Mouse (Mus musculus): ENCODE results near the gene Gm45837. TPM values are rescaled to one million over a fixed set of nuclear protein-coding genes. Genes with fewer than 3 reads are reported as not detected.

Gene Gm45837
- polyA plus RNA-seq, 1 experiment from 2014 or later: not detected

- Histone ChIP-seq H3K9me3 (ENCODE audit: control insufficient read depth, low read length) (no peaks in the 10 kb centered on the region), H3K27ac (ENCODE audit: low read depth, low read length) (no peak overlapping the region), H3K4me2 (replicated peaks; ENCODE audit: low read depth, low read length) (no peak overlapping the region), H3K9ac (ENCODE audit: low read depth, low read length) (no peak overlapping the region), H3K36me3 (ENCODE audit: control insufficient read depth, insufficient read depth, low read length) (no peaks in the 10 kb centered on the region), H3K27me3 (ENCODE audit: control insufficient read depth, insufficient read depth, low read length) (no peaks in the 10 kb centered on the region), H3K4me1 (replicated peaks; ENCODE audit: control insufficient read depth, insufficient read depth, low read length) (no peaks in the 10 kb centered on the region), H3K4me3 (ENCODE audit: low read depth, low read length) (no peak overlapping the region)
- ATAC-seq (ENCODE audit: low FRiP score): no peak
- peak; percentile 65 for DNase-seq (ENCODE audit: low spot score)
Observed at GRCm38 (mm10) chr7:101374155-101374554, 36.5 kb upstream of the Gm45837 start.

DNA sequence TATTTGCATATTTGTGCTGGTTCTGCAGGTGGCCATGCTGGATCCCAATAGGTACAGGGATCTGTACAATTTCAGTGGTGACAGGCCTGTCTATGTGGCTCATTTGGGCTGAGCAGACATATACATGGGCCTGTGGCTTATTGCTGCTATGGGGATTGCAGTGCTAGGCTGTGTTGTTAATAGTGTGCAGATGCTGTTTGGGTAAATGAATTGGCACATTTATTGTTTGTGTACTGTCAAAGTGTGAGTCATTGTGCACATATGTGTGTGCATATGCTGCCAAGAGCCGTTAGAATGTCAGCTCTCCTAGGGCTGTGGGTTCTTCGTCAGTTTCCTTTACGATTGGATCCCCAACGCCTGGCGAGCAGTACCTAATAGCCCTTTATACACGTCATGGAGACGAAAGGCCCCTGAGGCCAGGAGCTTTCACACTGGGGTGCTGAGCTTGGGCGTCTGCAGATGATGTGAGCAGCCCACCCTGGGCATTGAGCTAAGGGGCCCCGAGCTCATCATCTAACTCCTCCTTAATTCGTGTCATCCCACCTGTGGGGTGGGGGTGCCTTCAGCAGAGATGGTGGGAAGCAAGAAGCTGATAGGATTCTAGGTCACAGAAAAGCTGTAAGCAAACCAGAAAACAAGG lies 33.9 kb upstream of the Gm45837 start:
- WGBS: 84% methylated on average over 10 of the region's 10 CpGs
- DNase-seq (ENCODE audit: low spot score): no peak

GRCm38 (mm10) chr7:101377741-101378262 lies 32.9 kb upstream of the Gm45837 start:
- Histone ChIP-seq H3K36me3 (ENCODE audit: control insufficient read depth, insufficient read depth, low read length) (no peaks in the 10 kb centered on the region), H3K4me2 (replicated peaks; ENCODE audit: low read depth, low read length) (peak overlapping the region; percentile 19), H3K9ac (ENCODE audit: low read depth, low read length) (no peak overlapping the region), H3K4me1 (replicated peaks; ENCODE audit: control insufficient read depth, insufficient read depth, low read length) (no peaks in the 10 kb centered on the region), H3K27me3 (ENCODE audit: control insufficient read depth, insufficient read depth, low read length) (no peaks in the 10 kb centered on the region), H3K9me3 (ENCODE audit: control insufficient read depth, low read length) (no peaks in the 10 kb centered on the region), H3K27ac (ENCODE audit: low read depth, low read length) (no peak overlapping the region), H3K4me3 (ENCODE audit: low read depth, low read length) (no peak overlapping the region)
- DNase-seq (ENCODE audit: low spot score) (peak; percentile 32), ATAC-seq (ENCODE audit: low FRiP score) (peak; percentile 17; the same call in 1 of the 2 replicates)
- WGBS: 35% methylated on average over 7 of the region's 7 CpGs

More for the DNA sequence above, 33.9 kb upstream of the Gm45837 start:
- Histone ChIP-seq H3K27me3 (ENCODE audit: control insufficient read depth, insufficient read depth, low read length) (no peaks in the 10 kb centered on the region), H3K4me1 (replicated peaks; ENCODE audit: control insufficient read depth, insufficient read depth, low read length) (no peaks in the 10 kb centered on the region), H3K36me3 (ENCODE audit: control insufficient read depth, insufficient read depth, low read length) (no peaks in the 10 kb centered on the region), H3K27ac (ENCODE audit: low read depth, low read length) (no peak overlapping the region), H3K4me2 (replicated peaks; ENCODE audit: low read depth, low read length) (no peak overlapping the region), H3K4me3 (ENCODE audit: low read depth, low read length) (no peak overlapping the region), H3K9me3 (ENCODE audit: control insufficient read depth, low read length) (no peaks in the 10 kb centered on the region), H3K9ac (ENCODE audit: low read depth, low read length) (no peak overlapping the region)
- no peak for ATAC-seq (ENCODE audit: low FRiP score)

GRCm38 (mm10) chr7:101378285-101378684 lies 32.4 kb upstream of the Gm45837 start:
- H3K9me3 ChIP-seq (ENCODE audit: control insufficient read depth, low read length): no peaks in the 10 kb centered on the region
- no peak overlapping the region for H3K9ac ChIP-seq (ENCODE audit: low read depth, low read length)
- no peaks in the 10 kb centered on the region for H3K27me3 ChIP-seq (ENCODE audit: control insufficient read depth, insufficient read depth, low read length)
- ATAC-seq (ENCODE audit: low FRiP score) (no peak), DNase-seq (ENCODE audit: low spot score) (no peak)
- H3K36me3 ChIP-seq (ENCODE audit: control insufficient read depth, insufficient read depth, low read length): no peaks in the 10 kb centered on the region
- no peak overlapping the region for H3K4me2 ChIP-seq (replicated peaks; ENCODE audit: low read depth, low read length)
- H3K27ac ChIP-seq (ENCODE audit: low read depth, low read length): no peak overlapping the region
- WGBS: 56% methylated on average over 3 of the region's 3 CpGs
- H3K4me3 ChIP-seq (ENCODE audit: low read depth, low read length): no peak overlapping the region
- no peaks in the 10 kb centered on the region for H3K4me1 ChIP-seq (replicated peaks; ENCODE audit: control insufficient read depth, insufficient read depth, low read length)

- no peak overlapping the region for H3K27ac ChIP-seq (ENCODE audit: low read depth, low read length)
- H3K4me2 ChIP-seq (replicated peaks; ENCODE audit: low read depth, low read length): no peak overlapping the region
- no peaks in the 10 kb centered on the region for H3K4me1 ChIP-seq (replicated peaks; ENCODE audit: control insufficient read depth, insufficient read depth, low read length)
- no peak for DNase-seq (ENCODE audit: low spot score)
- H3K4me3 ChIP-seq (ENCODE audit: low read depth, low read length): no peak overlapping the region
- 57% methylated on average over 5 of the region's 5 CpGs for WGBS
- H3K36me3 ChIP-seq (ENCODE audit: control insufficient read depth, insufficient read depth, low read length): no peaks in the 10 kb centered on the region
- no peaks in the 10 kb centered on the region for H3K27me3 ChIP-seq (ENCODE audit: control insufficient read depth, insufficient read depth, low read length)
- ATAC-seq (ENCODE audit: low FRiP score): no peak
- no peaks in the 10 kb centered on the region for H3K9me3 ChIP-seq (ENCODE audit: control insufficient read depth, low read length)
- H3K9ac ChIP-seq (ENCODE audit: low read depth, low read length): no peak overlapping the region
Observed at GRCm38 (mm10) chr7:101378796-101379465, 31.8 kb upstream of the Gm45837 start.

DNA sequence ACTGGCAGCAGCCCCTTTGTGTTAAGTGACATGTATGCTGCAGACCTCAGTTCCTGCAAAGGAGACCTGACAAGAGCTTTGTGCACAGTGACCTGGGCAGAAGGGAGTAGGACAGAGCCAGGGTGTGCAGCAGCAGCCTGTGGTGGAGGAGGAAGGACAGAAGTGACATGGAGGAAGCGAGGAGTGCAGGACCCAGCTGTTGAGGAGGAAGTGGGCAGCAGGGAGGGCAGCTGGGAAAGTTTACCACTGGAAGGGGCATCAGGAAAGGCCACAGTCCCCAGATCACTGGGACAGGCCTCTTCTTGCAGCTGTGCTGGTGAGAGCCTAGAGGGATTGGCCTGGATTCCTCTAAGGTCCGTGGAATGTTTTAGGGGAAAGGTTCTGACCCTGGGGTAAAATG lies 31.0 kb upstream of the Gm45837 start:
- Histone ChIP-seq H3K27ac (ENCODE audit: low read depth, low read length) (no peak overlapping the region), H3K4me2 (replicated peaks; ENCODE audit: low read depth, low read length) (no peak overlapping the region), H3K27me3 (ENCODE audit: control insufficient read depth, insufficient read depth, low read length) (no peaks in the 10 kb centered on the region), H3K4me3 (ENCODE audit: low read depth, low read length) (no peak overlapping the region), H3K9ac (ENCODE audit: low read depth, low read length) (no peak overlapping the region), H3K36me3 (ENCODE audit: control insufficient read depth, insufficient read depth, low read length) (no peaks in the 10 kb centered on the region), H3K4me1 (replicated peaks; ENCODE audit: control insufficient read depth, insufficient read depth, low read length) (no peaks in the 10 kb centered on the region), H3K9me3 (ENCODE audit: control insufficient read depth, low read length) (no peaks in the 10 kb centered on the region)
- WGBS: 67% methylated on average over 2 of the region's 2 CpGs
- DNase-seq (ENCODE audit: low spot score): no peak
- ATAC-seq (ENCODE audit: low FRiP score): no peak

DNA sequence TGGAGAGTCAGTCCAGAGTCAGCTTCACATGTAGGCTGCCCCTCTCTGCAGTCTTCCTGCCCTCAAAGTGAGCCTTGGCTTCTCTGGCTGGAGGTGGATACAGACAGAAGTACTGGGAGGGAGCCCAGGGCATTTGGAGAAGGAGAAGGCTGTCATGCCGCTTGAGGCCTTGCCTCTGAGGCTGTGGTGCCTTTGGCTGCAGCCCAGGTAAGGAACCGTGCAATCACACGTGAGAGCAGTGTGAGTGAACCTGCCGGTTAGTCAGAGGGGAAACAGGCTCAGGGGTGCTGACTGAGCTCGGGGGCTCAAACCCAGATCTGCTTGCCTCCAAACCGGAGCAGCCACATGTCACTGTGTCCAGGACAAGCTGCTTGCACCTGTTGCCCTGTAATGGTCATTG lies 29.2 kb upstream of the Gm45837 start:
- Histone ChIP-seq H3K9me3 (ENCODE audit: control insufficient read depth, low read length) (no peaks in the 10 kb centered on the region), H3K4me3 (ENCODE audit: low read depth, low read length) (no peak overlapping the region), H3K27me3 (ENCODE audit: control insufficient read depth, insufficient read depth, low read length) (no peaks in the 10 kb centered on the region), H3K27ac (ENCODE audit: low read depth, low read length) (no peak overlapping the region), H3K9ac (ENCODE audit: low read depth, low read length) (no peak overlapping the region), H3K4me1 (replicated peaks; ENCODE audit: control insufficient read depth, insufficient read depth, low read length) (no peaks in the 10 kb centered on the region), H3K36me3 (ENCODE audit: control insufficient read depth, insufficient read depth, low read length) (no peaks in the 10 kb centered on the region), H3K4me2 (replicated peaks; ENCODE audit: low read depth, low read length) (no peak overlapping the region)
- 82% methylated on average over 6 of the region's 6 CpGs for WGBS
- no peak for DNase-seq (ENCODE audit: low spot score)
- no peak for ATAC-seq (ENCODE audit: low FRiP score)

DNA sequence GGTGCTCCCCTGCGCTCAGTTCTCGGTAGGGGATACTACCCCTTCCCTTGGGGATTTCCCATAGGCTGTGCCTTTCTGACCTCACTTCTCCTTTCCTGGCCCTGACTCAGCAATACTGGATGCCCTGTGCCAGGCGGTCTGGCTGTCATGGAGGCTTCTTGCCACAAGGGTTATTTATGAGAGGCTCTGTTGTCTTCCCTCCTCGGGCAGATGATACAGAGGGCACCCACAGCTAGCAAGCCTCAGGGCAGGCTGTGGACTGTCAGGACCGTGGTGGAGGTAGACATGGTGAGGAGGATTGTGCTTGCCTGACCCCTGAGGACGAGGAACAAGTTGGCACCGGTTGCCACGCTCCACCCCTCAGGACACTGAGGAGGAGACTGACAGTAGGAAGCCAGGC lies 28.3 kb upstream of the Gm45837 start:
- H3K9me3 ChIP-seq (ENCODE audit: control insufficient read depth, low read length): no peaks in the 10 kb centered on the region
- no peak overlapping the region for H3K27ac ChIP-seq (ENCODE audit: low read depth, low read length)
- no peak for ATAC-seq (ENCODE audit: low FRiP score)
- no peaks in the 10 kb centered on the region for H3K27me3 ChIP-seq (ENCODE audit: control insufficient read depth, insufficient read depth, low read length)
- no peak overlapping the region for H3K4me2 ChIP-seq (replicated peaks; ENCODE audit: low read depth, low read length)
- no peaks in the 10 kb centered on the region for H3K4me1 ChIP-seq (replicated peaks; ENCODE audit: control insufficient read depth, insufficient read depth, low read length)
- no peak overlapping the region for H3K9ac ChIP-seq (ENCODE audit: low read depth, low read length)
- no peak overlapping the region for H3K4me3 ChIP-seq (ENCODE audit: low read depth, low read length)
- no peaks in the 10 kb centered on the region for H3K36me3 ChIP-seq (ENCODE audit: control insufficient read depth, insufficient read depth, low read length)
- 72% methylated on average over 8 of the region's 8 CpGs for WGBS
- no peak for DNase-seq (ENCODE audit: low spot score)

DNA sequence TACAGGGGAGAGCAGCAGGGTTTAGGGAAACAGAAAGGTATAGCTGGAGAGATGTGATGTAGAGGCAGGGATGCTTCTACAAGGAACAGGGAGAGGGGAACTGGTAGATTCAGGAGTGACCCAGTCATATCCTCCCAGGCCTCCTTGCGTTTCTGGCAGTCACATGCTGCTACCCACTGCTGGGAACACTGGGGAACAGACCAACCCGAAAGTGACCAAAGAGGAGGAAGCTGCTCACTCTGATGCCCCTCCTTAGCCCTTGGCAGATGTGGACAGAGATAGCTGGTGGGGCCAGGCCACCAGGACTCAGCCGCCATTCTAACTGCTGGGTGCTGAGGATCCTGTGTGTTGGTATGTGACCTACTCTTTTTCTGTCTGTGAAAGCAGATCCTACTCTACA lies 26.9 kb upstream of the Gm45837 start:
- WGBS: 75% methylated on average over 3 of the region's 3 CpGs
- DNase-seq (ENCODE audit: low spot score) (no peak), ATAC-seq (ENCODE audit: low FRiP score) (no peak)
- Histone ChIP-seq H3K4me2 (replicated peaks; ENCODE audit: low read depth, low read length) (no peak overlapping the region), H3K4me3 (ENCODE audit: low read depth, low read length) (no peak overlapping the region), H3K9ac (ENCODE audit: low read depth, low read length) (no peak overlapping the region), H3K9me3 (ENCODE audit: control insufficient read depth, low read length) (no peaks in the 10 kb centered on the region), H3K27ac (ENCODE audit: low read depth, low read length) (no peak overlapping the region), H3K4me1 (replicated peaks; ENCODE audit: control insufficient read depth, insufficient read depth, low read length) (no peaks in the 10 kb centered on the region), H3K27me3 (ENCODE audit: control insufficient read depth, insufficient read depth, low read length) (no peaks in the 10 kb centered on the region), H3K36me3 (ENCODE audit: control insufficient read depth, insufficient read depth, low read length) (no peaks in the 10 kb centered on the region)
